Mouse (Mus musculus) liver, adult 2 months (tissue): ENCODE data around the gene Dnaja2.

Experiments
- CTCF ChIP-seq: fragments of 200-500 bp; IDR thresholded peaks from 2 replicates; pipeline ENCODE4 v1.5.1; 2011; ENCODE audit warnings: low read depth, low read length, control low read depth
- POLR2A ChIP-seq: fragments of 200-500 bp; IDR thresholded peaks from 2 replicates; pipeline ENCODE4 v1.6.1; 2011; ENCODE audit warnings: low read length, control low read depth; ENCODE audit not compliant: insufficient read depth; ENCODE audit errors: extremely low read depth

DNA sequence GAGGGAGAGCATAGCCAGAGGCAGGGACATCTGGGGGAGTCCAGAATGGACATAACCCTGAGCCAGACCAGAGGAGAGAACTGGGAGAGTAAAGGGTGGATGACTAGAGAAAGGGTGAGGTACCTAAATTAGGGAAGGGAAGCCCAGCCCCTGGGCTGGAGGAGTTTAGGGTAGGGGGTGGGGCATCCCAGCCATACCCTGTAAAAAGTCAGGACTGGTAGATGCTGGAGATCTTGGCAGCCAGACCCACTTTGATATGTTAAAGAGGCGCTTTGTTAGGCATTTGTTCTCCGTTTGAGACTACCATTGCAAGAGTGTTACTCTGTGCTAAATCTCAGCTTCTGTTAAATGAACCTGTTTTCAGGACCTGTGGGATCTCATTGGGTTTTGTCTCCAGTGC is 56.6 kb downstream of the Dnaja2 start:
- no peak for TF ChIP-seq CTCF
- no peak for TF ChIP-seq POLR2A
